Mouse (Mus musculus): ENCODE measurements at regions not wholly inside any gene's neighbourhood (a gene's known extent, or its start where the extent isn't known, plus 50 kb on each side); places are given as distances from the start of the nearest gene placed in this dataset.

DNA sequence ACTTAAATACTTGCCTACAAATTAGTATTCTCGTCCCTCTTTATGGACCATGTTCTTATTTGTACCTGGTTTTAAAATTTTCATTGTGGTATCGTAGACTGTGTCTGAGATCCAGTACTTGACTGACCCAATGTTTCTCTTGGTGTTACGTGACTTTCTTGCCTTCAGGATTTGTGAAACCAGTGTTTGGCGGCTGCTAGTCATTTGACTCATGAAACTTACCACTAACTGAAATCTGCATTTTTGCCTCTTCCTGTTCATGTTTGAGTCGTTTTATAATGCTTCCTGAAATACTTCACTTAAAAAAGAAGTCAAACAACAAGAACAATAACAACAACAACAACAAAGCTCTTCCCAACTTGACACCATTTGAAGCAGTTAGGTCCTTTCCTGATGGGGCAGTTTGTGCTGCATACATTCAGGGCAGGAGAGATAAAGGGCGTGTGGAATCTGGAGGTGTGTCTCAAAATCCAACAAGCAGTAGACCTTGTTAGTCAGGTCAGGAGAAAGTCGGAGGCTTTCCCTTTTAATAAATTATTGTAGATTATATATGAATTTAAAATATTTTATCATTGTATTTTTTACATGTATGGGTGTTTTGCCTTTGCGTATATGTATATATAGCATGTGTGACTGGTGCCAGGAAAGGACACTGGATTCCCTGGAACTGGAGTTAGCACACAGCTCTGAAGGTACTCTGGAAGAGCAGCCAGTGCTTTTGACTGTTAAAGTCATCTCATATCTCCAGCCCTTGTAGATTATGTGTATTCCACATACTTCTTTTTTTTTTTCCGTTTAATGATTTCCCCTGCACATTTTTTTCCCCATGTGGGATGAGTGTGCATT is 80.8 kb upstream of the Cdkn2b start:
- TF ChIP-seq ZKSCAN1 (IDR thresholded peaks at IDR 0.05; ENCODE audit: borderline replicate concordance, low read depth, low read length) (no peak), CTCF (conservative IDR thresholded peaks at IDR 0.05 in 1 of 2, IDR thresholded peaks at IDR 0.05 in 1 of 2; ENCODE audit: low read depth in 2 of 2, low read length in 2 of 2) (no peak), POLR2AphosphoS2 (IDR thresholded peaks at IDR 0.05; ENCODE audit: low read depth, low read length) (peak; percentile 85)
